Mouse (Mus musculus) common myeloid progenitor, adult 5-6 weeks (primary cell): Measurements from ENCODE around the gene Schip1. TPM values are rescaled to one million over a fixed set of nuclear protein-coding genes. Genes with fewer than 3 reads are reported as not detected.

Source experiments
- ATAC-seq: replicated peaks from 2 replicates; pipeline ENCODE4 v1.8.0; 2016; ENCODE audit warnings: low read depth, mild to moderate bottlenecking, moderate TSS enrichment, inconsistent platforms; ENCODE audit not compliant: poor library complexity, severe bottlenecking
- total RNA-seq: library from RNA; stranded (forward); fragments of 200-1000, 187-1606 nt; gene quantifications from 2 replicates; pipeline ENCODE4 v1.2.3, GENCODE M21; 2017

Gene Schip1
- total RNA-seq, 1 experiment from 2014 or later, result 0.91 TPM

GRCm38 (mm10) chr3:68630261-68630660, 565.7 kb downstream of the Schip1 start:
- no peak for ATAC-seq

- ATAC-seq, result no peak
Measured at GRCm38 (mm10) chr3:68630821-68631220, 566.2 kb downstream of the Schip1 start.

GRCm38 (mm10) chr3:68632714-68633113, 568.1 kb downstream of the Schip1 start:
- ATAC-seq, result no peak

- peak; percentile 64 for ATAC-seq
Measured at GRCm38 (mm10) chr3:68633577-68633976, 569.0 kb downstream of the Schip1 start.

- peak; percentile 65 for ATAC-seq
Measured at GRCm38 (mm10) chr3:68637960-68638359, 573.4 kb downstream of the Schip1 start.

DNA sequence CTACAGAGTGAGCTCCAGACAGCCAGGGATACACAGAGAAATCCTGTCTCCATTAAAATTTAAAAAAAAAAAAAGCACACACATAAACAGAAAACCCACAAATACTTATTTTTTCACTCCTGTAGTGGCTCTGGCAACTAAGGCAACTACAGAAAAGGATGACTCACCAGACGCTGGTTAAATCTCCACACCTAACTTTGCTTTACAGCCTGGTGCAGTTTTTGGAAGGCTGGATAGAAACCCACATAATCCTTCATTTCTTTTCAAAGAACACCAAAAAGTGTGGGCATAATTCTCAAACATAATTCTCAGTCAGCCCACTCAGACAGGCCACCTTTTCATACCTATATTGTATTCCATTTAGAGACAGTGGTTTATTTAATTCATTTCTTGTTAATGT, 574.1 kb downstream of the Schip1 start:
- ATAC-seq, result no peak

DNA sequence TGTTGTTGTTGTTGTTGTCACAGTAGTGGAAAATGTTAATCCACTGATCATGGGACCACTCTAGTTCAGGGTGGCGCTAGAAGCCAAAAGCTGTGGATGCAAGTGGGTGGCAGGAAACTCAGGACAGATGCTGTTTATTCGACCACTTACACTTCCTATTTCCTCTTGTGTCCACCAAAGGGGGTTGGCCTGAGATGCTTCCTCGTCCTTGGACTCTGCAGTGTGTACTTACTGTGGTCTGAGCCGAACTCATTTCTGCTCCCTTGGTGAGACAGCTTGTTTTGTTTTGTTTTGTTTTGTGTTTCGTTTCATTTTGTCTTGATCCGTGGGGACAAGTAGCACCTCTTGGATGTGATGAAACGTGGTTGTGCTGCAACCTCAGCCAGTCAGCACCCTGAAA, 578.3 kb downstream of the Schip1 start:
- peak; percentile 30 for ATAC-seq

GRCm38 (mm10) chr3:68646387-68647130, 582.0 kb downstream of the Schip1 start:
- ATAC-seq, result peak; percentile 88

DNA sequence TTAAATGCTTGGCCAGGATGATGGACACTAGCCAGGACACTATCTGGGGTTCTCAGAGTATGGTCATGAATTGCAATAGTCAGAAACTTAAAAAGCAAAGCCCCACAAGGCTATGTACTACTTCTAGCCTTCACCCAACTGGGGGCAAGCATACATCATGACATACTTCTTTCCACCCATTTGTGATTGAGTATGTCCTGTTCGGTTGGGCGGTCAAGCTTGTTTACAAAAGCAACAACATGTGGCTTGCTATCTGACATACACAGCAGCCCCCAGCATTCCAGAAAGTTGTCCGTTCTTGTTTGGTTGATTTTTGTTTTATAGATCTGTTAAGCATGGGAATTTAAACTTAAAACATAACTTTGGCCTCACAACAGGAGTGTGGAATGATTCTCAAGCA, 582.7 kb downstream of the Schip1 start:
- ATAC-seq, result no peak

- ATAC-seq, result no peak
Measured at GRCm38 (mm10) chr3:68650251-68650650, 585.6 kb downstream of the Schip1 start.

DNA sequence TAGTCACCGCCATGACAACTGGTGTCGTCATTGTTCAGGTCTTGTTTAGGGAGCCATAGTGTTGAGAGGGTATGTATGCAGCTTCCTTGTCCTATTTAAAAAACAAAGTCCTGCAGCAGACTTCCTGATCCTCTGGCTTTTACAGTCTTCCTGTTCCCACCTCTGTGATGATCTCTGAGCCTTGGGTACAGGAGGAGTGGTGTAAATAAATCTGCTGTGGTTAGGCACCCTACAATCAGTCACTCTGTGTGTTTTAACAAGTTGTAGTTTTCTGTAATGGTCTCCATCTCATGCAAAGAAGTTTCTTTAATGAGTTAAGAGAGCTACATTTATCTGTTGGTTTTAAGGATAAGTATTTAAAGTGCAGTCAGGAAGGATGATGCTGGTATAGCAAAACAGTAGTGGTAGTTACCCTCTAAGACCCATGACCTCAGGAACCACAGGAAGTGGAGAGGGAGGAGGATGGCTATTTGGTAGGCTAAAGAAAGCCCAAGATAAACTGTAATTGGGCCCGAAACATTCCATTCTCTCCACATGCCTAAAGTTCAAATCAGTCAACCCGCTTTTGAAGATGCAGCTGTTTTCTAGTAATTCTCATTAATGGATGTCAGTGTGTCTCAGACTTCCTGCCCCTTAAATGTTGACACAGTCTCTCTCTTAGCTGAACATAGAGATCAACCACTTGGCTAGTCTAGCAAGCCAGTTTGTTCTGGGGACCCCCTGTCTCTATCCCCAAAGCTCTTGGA, 592.2 kb downstream of the Schip1 start:
- peak; percentile 66 for ATAC-seq

GRCm38 (mm10) chr3:68657589-68658245, 593.1 kb downstream of the Schip1 start:
- ATAC-seq, result peak; percentile 46; the same call in 1 of the 2 replicates

GRCm38 (mm10) chr3:68659996-68660395, 595.4 kb downstream of the Schip1 start:
- no peak for ATAC-seq

DNA sequence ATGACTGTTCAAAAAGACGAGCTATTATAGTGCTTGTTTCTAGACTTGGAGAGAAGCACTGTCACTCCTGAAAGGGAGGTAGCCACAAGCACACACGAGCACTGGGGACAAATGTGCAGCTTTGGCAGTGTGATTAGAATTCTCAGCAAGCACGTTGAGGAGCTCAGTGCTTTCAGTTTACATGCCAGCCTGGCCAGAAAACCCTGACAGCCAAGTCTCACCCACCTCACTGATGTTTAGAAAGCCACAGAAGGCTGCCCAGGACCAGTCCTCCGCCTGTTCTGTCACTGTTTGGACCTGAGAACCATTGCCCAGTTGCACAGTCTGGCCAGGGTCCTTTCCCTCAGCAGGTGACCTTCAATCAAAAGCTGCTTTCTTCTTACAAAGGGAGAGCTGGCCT, 595.9 kb downstream of the Schip1 start:
- ATAC-seq, result no peak

- ATAC-seq, result peak; percentile 45
Measured at GRCm38 (mm10) chr3:68662386-68662785, 597.8 kb downstream of the Schip1 start.

- no peak for ATAC-seq
Measured at GRCm38 (mm10) chr3:68664337-68664736, 599.7 kb downstream of the Schip1 start.

GRCm38 (mm10) chr3:68666377-68666776, 601.8 kb downstream of the Schip1 start:
- peak; percentile 64 for ATAC-seq

DNA sequence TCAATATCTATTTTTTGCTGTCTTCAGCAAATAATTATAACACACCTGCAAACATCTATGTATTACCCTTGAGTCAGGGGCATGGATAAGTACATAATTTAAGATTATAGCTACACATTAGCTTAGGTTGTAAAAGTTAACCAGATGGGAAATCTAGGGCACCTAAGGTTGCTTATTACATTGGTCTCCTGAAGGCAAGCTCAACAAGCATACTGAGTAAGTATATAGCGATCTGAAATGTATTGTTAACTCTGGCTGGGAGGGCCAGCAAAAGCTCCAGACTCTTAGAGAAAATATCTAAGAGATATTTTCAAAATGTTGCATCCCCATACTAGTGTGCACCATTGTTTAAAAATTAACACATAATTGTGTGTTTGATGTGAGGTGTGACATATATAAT, 603.2 kb downstream of the Schip1 start:
- ATAC-seq, result no peak

- ATAC-seq, result no peak
Measured at GRCm38 (mm10) chr3:68669418-68669974, 604.9 kb downstream of the Schip1 start.

GRCm38 (mm10) chr3:68674721-68675120, 610.1 kb downstream of the Schip1 start:
- no peak for ATAC-seq
